In the genomic region with DNA sequence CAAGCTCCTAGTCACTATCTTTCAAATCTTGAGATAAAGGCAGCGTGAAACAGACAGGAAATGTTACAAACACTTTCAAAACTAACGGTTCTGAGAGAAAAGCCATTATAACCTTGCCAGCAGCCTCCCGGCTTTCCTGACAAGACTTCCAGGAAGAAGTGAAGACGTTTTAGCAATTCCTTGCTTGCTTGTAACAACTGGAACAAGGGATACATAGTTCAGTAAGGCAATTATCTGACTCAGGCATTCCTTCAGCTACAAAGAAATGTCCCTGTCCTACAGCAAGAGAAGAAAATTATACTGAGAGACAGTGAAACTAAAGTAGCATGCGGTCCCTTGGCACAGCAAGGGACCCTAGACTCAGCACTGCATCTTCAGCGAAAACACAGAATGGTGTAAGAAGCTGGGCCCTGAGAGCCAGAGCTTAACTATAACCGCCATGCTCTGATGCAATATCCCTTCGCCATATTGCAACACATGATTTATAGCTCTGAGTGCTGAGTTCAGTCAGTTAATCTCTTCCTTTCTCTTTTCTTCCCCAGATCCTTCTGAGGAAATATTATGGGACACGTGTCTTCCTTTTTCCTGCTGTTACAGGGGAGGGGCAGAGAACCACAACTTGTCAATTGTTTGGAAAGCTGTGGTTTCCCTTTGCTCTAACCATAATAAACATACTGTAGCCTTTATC, we compare ENCODE assay signal across 11 mouse cellular contexts. TPM values are rescaled to one million over a fixed set of nuclear protein-coding genes. Genes with fewer than 3 reads are reported as not detected.
DNase-seq lines count a peak whose midpoint lies in the region; ATAC-seq and TF ChIP-seq lines count a peak whose summit lies in the region.
"Had no signal": no experiment of that assay in that cellular context is flagged by ENCODE, and none has a peak within 500 bp of the region (broad histone marks: within the 10 kb centered on the region; RNA-seq: fewer than 3 reads in every experiment).

No protein-coding gene starts in this region.

- no peak overlapping the region for H3K9ac ChIP-seq in heart, postnatal 0 days (replicated peaks; ENCODE audit: low read depth, low read length)
- H3K9ac ChIP-seq: embryonic facial prominence, embryonic 12.5 days had no signal

- H3K36me3 ChIP-seq in heart, postnatal 0 days (replicated peaks; ENCODE audit: control insufficient read depth, insufficient read depth, low read length) = peaks cover 2% of the 10 kb centered on the region; the same call in 1 of the 2 replicates
- H3K36me3 ChIP-seq in heart, embryonic 10.5 days = peaks cover 3% of the 10 kb centered on the region; the same call in 1 of the 2 replicates
- H3K36me3 ChIP-seq in C2C12 (ENCODE audit: control insufficient read depth, insufficient read depth) = no peaks in the 10 kb centered on the region
- H3K36me3 ChIP-seq: embryonic facial prominence, embryonic 12.5 days had no signal

- H3ac ChIP-seq in C2C12 (ENCODE audit: control insufficient read depth, insufficient read length, low read depth) = no peak overlapping the region

- TF ChIP-seq POLR2A in embryonic fibroblast, embryonic 13.5 days (IDR thresholded peaks at IDR 0.05; ENCODE audit: low read depth, low read length) = 0 out of 2 replicates have a peak, but pooled peaks have one; percentile 12

- H3K4me2 ChIP-seq in heart, postnatal 0 days (ENCODE audit: low read depth, low read length) = no peak overlapping the region
- H3K4me2 ChIP-seq: embryonic facial prominence, embryonic 12.5 days had no signal

- no peak for TF ChIP-seq EP300 in heart, postnatal 0 days (IDR thresholded peaks at IDR 0.05; ENCODE audit: low read depth)

- no peak overlapping the region for H3K4me3 ChIP-seq in heart, postnatal 0 days (ENCODE audit: low read depth, low read length)
- H3K4me3 ChIP-seq in heart, embryonic 10.5 days = no peak overlapping the region
- H3K4me3 ChIP-seq in C2C12 (ENCODE audit: insufficient read depth, poor library complexity, severe bottlenecking) = no peak overlapping the region
- no peak overlapping the region for H3K4me3 ChIP-seq in embryonic fibroblast, embryonic 13.5 days (ENCODE audit: insufficient read depth, low read length)
- H3K4me3 ChIP-seq in layer of hippocampus, adult 2 months = no peak overlapping the region
- H3K4me3 ChIP-seq: embryonic facial prominence, embryonic 12.5 days had no signal

- H3K27ac ChIP-seq in heart, postnatal 0 days (ENCODE audit: low read depth) = peak overlapping the region; percentile 64; the same call in 1 of the 2 replicates
- H3K27ac ChIP-seq in heart, embryonic 10.5 days = no peak overlapping the region
- peak overlapping the region; percentile 88 for H3K27ac ChIP-seq in embryonic fibroblast, embryonic 13.5 days (ENCODE audit: insufficient read depth, low read length)
- no peak overlapping the region for H3K27ac ChIP-seq in layer of hippocampus, adult 2 months
- H3K27ac ChIP-seq: embryonic facial prominence, embryonic 12.5 days had no signal

- DNase-seq in heart, postnatal 0 days (ENCODE audit: low spot score) = peak; percentile 6
- no peak for DNase-seq in heart, embryonic 10.5 days (ENCODE audit: low spot score)
- peak; percentile 58 for DNase-seq in lung, postnatal 10 days
- DNase-seq in layer of hippocampus, adult 2 months (ENCODE audit: low spot score in 2 of 2) = no peak
- no peak for DNase-seq in left cerebral cortex, postnatal 25 days (ENCODE audit: low spot score in 2 of 2)
- DNase-seq in left cerebral cortex, postnatal 36 days (ENCODE audit: low spot score in 2 of 2) = no peak
- DNase-seq: gastrocnemius, postnatal 25 days had no signal

- 0 out of 2 replicates have a peak, but pooled peaks cover 4% of the 10 kb centered on the region for H3K4me1 ChIP-seq in heart, postnatal 0 days (ENCODE audit: control insufficient read depth, insufficient read depth)
- peaks cover 4% of the 10 kb centered on the region for H3K4me1 ChIP-seq in heart, embryonic 10.5 days
- H3K4me1 ChIP-seq in embryonic fibroblast, embryonic 13.5 days (ENCODE audit: control insufficient read depth, insufficient read depth, low read length) = peaks cover 9% of the 10 kb centered on the region
- H3K4me1 ChIP-seq: embryonic facial prominence, embryonic 12.5 days had no signal

- intact Hi-C loops in left cerebral cortex, postnatal 25 days (cut with DNase I) = no loop called here
- intact Hi-C loops in left cerebral cortex, postnatal 36 days (cut with DNase I) = no loop called here

- no peaks in the 10 kb centered on the region for H3K27me3 ChIP-seq in heart, postnatal 0 days (ENCODE audit: control insufficient read depth, insufficient read depth, low read length)
- no peaks in the 10 kb centered on the region for H3K27me3 ChIP-seq in heart, embryonic 10.5 days (ENCODE audit: insufficient read depth, poor library complexity, severe bottlenecking)
- no peaks in the 10 kb centered on the region for H3K27me3 ChIP-seq in C2C12 (ENCODE audit: control insufficient read depth, insufficient read depth, insufficient read length)
- H3K27me3 ChIP-seq: CH12.LX; embryonic facial prominence, embryonic 12.5 days had no signal

- H3K9me3 ChIP-seq in heart, postnatal 0 days (replicated peaks; ENCODE audit: control insufficient read depth, low read length) = no peaks in the 10 kb centered on the region
- H3K9me3 ChIP-seq in heart, embryonic 10.5 days = no peaks in the 10 kb centered on the region
- H3K9me3 ChIP-seq: embryonic facial prominence, embryonic 12.5 days had no signal

- 50% methylated on average over 9 of the region's 9 CpGs for WGBS in heart, postnatal 0 days
- WGBS in heart, embryonic 10.5 days = 44% methylated on average over 9 of the region's 9 CpGs

- no peaks in the 10 kb centered on the region for H3K79me2 ChIP-seq in C2C12 (ENCODE audit: control insufficient read depth, insufficient read depth)

- no peak for ATAC-seq in heart, postnatal 0 days (ENCODE audit: insufficient read depth, low read depth)

- H3K79me3 ChIP-seq in C2C12 (ENCODE audit: low read depth) = no peaks in the 10 kb centered on the region

- no peak for TF ChIP-seq CTCF in heart, postnatal 0 days (IDR thresholded peaks at IDR 0.05; ENCODE audit: low read depth)
- TF ChIP-seq CTCF in C2C12 (IDR thresholded peaks at IDR 0.05; ENCODE audit: control insufficient read depth, insufficient read depth, insufficient read length) = no peak
- no peak for TF ChIP-seq CTCF in embryonic fibroblast, embryonic 13.5 days (IDR thresholded peaks at IDR 0.05; ENCODE audit: borderline replicate concordance, insufficient read depth, low read length)
- no peak for TF ChIP-seq CTCF in layer of hippocampus, adult 2 months (conservative IDR thresholded peaks at IDR 0.05)

TF ChIP-seq in C2C12, 6 proteins besides CTCF, POLR2A, EP300 and RAD21:
- TF ChIP-seq MAX (IDR thresholded peaks at IDR 0.05) (peak; percentile 44), CEBPB (IDR thresholded peaks at IDR 0.05; ENCODE audit: low read depth) (peak; percentile 98), MYOD1 (IDR thresholded peaks at IDR 0.05; ENCODE audit: control insufficient read depth, insufficient read length, low read depth) (no peak), USF1 (IDR thresholded peaks at IDR 0.05; ENCODE audit: low read depth) (peak; percentile 92), FOSL1 (IDR thresholded peaks at IDR 0.05; ENCODE audit: insufficient read depth, low read length, poor library complexity, severe bottlenecking) (no peak)

RNA-seq across cellular contexts. Expression of a gene that starts 23.5 kb away (rescaled TPM):
- 0.62 TPM in 1 of 2 replicates, not detected in the other for total RNA-seq in heart, postnatal 0 days (2014; rRNA removed; ENCODE audit: low replicate concordance)
- polyA plus RNA-seq in heart, postnatal 0 days (2015; fragmentation: Nextera tagmentation; extraction: Ambion mirVana) = not detected in 2 replicates
- not detected in 2 replicates for polyA plus RNA-seq in heart, embryonic 10.5 days (2016; fragmentation: Nextera tagmentation; extraction: Ambion mirVana)
- 0.09 TPM for polyA plus RNA-seq in C2C12 (2012; fragmentation: generic; extraction: Trizol)
- not detected in 2 replicates for polyA plus RNA-seq in embryonic fibroblast, embryonic 13.5 days (2011; ENCODE audit: insufficient read length, low read depth, missing spikeins)
- not detected for total RNA-seq in layer of hippocampus, adult 2 months (2021)
- total RNA-seq in left cerebral cortex, postnatal 25 days (2021) = not detected
- not detected for total RNA-seq in left cerebral cortex, postnatal 36 days (2021)

Comparison
In these comparisons a context has a peak if more than half of its experiments do, and no peak if none do; other contexts are left out.
1. DNase-seq: peak in heart, postnatal 0 days (single experiment) and lung, postnatal 10 days (single experiment); none in heart, embryonic 10.5 days (single experiment), layer of hippocampus, adult 2 months (0 of 2), left cerebral cortex, postnatal 25 days (0 of 2) and left cerebral cortex, postnatal 36 days (0 of 2).
2. H3K27ac ChIP-seq: peak in heart, postnatal 0 days (single experiment) and embryonic fibroblast, embryonic 13.5 days (single experiment); none in heart, embryonic 10.5 days (single experiment) and layer of hippocampus, adult 2 months (single experiment).